Mouse (Mus musculus): ENCODE results near the gene Zscan21. TPM values are rescaled to one million over a fixed set of nuclear protein-coding genes. Genes with fewer than 3 reads are reported as not detected.
"Not testable (repeated sequence)": the region's sequence is repeated elsewhere in the genome, so short reads cannot be mapped to it uniquely, and the experiment has no call there.

Gene Zscan21
- polyA plus RNA-seq (2012; rRNA removed) = 9.2 and 11.2 TPM in 2 replicates

DNA sequence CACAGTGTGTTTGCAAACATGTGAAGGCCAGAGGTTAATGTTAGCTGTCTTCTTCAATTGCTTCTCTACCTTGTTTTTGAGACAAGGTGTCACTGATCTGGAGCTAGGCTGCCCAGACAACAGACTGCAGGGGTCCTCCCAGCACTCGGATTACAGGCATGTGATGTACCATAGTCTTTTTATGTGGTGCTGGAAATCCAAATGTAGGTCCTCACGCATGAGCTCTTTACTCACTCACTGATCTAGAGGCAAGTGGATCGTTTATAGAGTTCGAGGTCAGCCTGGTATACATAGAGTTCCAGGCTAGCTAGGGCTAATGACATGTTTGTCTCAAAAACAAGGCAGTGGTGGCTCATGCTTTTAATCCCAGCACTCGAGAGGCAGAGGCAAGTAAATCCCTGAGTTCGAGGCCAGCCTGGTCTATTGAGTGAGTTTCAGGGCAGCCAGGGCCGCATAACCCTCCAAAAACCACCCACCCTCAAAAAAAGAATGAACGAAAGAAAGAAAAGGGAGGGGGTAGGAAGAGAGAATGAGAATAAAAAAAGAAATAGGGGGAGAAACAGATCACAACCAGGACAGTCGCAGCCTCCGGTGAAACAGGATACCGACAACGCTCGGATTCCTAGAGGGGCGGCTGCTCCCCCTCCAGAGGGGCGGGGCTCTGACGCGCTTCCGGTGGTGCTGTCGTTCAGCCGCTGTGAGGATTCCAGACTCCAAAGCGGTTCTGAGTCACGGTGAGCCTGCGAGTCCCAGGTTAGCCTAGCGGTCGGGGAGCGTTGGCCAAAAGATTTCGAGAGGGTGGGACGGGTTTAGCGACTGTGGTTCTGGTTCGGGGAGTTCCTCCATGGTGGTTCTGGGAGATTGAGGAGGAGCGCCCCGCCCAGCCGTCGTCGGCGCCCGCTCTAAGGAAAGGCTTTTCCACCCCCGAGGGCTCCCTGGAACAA lies at the start of gene Zscan21:
TSS of gene Zscan21 (plus strand) at position 649 of the 944 bp plus-strand sequence.
- DNase-seq (ENCODE audit: low read depth) = peak; percentile 50

DNA sequence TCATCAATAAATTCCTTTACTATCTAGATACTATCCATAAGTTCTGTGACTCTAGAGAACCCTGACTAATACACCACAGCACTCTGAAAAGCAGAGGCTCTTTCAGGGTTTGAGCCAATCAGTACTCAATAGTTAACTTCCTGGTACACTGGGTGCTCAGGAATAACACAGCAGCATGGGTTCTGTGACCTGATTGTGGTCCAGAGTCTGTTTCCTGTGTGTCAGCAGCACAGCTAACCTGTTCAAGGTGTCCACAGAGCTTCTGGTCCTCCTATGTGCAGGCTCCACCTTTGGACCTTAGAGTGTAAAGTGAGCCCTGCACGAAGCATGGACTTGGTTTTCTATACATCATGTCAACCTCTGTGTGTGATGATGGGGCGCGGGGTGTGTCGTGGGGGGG lies 42.9 kb upstream of the Zscan21 start:
- no peak for DNase-seq (ENCODE audit: low read depth)

DNA sequence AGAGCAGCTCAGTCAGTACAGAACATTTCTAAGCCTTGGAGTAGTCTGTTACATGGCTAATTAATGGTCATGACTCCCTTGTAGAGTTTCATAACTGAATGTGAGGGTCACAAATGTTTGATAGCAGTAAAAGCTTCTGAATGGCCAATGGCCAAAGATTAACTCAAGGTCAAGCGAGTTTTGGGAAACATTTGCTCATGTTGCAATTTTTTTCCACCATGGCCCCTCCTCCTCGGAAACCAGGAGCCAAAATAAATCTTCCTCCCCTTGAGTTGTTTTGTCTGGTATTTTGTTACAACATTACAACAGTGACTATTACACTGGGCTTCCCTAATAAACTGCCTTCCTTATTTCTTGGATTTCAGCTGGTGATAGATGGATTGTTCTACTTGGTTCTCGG lies 41.0 kb upstream of the Zscan21 start:
- DNase-seq (ENCODE audit: low read depth) = no peak

DNA sequence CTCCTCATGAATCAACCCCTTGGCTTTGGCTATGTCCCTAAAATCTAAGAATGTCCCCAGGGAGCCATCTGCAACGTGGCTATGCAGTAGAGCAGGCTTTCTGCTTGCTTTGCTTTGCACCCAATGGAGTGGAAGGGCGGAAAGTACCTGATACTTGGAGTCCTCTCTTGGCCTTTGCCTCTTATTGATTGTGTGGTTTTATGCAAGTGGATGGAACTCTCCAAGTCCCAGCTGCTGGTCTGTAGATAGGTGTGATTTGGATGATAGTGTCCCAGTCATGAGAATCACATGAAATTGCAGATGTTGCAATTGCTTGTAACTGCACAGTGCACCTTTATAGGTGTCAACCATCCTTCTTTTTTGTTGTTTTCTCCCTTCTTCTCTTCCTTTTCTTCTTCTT lies 40.6 kb upstream of the Zscan21 start:
- DNase-seq (ENCODE audit: low read depth) = no peak

DNA sequence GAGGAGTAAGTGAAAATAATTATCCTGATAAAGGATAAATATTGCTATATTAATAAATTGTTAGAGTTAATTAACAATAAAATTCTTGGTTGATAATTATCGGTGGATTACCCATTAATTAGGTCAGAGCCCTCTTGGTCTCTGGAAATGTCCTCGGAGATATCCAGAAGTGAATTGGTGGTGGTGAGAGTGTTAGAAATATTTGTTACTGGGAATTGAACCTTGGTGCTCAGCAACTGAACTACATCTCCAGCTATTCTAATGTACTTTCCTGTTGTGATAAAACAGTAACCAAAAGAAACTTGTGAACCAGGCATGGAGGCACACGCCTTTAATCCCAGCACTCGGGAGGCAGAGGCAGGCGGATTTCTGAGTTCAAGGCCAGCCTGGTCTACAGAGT lies 36.2 kb upstream of the Zscan21 start:
- no peak for DNase-seq (ENCODE audit: low read depth)

DNA sequence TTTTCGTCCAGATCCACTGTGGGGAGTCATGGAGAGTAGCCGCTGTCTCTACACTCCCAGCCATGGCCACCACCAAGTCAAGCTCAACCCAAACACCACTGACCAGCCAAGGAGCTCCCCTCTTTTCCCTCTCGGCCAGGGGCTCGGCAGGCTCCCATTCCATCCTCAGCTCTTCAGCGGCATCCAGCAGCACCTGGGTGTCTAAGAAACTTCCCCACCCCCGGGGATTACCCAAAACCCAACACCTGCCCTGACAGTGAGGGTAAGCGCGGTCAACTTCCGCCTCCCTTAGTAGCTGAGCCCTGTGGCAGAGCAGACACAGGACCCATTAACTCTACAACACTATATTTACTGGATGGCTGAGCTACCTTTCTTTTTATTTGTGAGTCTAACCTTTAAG lies 35.3 kb upstream of the Zscan21 start:
- DNase-seq (ENCODE audit: low read depth) = no peak

DNA sequence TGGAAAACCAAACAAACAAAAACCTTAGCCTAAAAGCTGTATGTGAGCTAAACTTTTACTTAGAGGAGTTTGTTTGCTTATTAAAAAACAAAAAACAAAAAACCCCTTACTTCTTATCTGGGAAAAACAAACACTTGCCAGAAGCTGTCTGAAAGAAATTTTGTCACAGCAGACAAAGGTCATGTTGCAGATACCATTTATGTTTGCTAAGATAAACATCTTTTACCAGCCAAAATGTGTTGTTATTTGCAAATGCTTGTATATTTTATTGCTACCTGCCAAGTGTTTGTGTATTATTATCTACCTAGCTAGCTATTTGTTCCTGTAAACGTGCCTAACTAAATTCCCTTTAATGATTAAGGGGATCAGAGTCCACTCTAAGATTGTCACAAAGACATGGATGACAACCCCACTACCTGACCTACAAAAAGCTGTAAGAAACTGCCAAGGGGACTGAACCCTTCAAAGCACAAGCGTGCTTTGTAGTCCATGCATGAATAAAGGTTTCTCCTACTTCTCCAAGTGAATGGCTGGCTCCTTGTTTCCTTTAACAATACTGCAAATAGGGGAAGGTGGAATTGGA lies 33.3 kb upstream of the Zscan21 start:
- no peak for DNase-seq (ENCODE audit: low read depth)

DNA sequence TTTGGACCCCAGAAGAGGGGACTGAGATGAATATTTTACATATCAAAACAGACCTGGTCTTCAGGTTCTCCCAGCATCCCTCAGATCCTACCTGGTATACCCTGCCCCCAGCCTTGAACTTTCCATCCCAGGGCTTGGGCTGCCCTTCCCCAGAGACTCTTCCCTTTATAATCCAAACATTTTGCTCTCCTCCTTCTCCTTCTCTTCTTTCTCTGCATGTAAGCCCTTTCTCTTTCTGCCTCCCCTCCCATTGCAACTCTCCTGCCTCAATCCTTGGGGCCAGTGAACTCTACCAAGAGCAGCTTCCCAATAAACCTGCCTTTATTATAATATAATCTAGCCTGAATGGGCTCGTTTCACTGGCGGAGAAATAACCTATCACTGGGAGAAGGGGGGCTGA lies 32.8 kb upstream of the Zscan21 start:
- DNase-seq (ENCODE audit: low read depth) = no peak

DNA sequence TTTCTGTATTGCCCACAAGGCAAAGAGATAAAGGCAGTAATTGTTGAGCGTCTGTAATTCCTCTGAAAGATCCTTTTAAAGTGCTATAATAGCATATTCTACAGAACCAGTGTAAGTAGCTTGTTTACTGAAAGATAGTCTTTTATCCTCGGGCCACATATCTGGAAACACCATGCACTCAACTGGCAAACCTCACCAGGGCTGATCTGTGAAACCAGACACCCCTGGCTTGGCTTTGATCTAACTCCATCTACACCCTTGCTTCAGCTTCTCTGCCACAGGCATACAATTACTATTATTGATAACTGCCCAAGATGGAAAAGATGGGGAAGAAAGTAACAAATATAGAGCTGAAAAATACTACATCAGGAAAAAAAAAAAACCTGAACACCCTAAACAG lies 32.2 kb upstream of the Zscan21 start:
- DNase-seq (ENCODE audit: low read depth) = no peak

DNA sequence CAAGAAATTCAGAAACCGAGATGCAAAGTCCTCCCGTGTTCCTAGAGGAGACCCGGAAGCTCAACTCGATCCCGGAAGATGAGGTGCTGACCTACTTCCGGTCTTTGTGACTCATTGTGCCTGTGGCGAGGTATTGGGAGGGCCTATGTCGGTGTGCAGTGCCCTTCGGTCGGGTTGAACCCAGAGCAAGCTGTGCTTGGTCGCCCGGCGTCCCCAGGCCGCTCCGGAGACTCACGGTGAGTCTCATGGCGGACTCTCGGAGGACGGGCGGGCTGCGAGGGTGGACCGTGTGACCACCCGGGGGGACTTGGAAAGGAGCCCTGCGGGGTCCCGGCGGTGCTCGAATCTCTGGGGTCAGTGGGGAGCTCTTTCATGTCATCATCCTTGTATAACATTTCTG lies 31.7 kb upstream of the Zscan21 start, which contains the start of gene Zkscan1:
TSS of gene Zkscan1 (plus strand) at position 89 of the 400 bp plus-strand sequence.
- peak; percentile 70 for DNase-seq (ENCODE audit: low read depth)

DNA sequence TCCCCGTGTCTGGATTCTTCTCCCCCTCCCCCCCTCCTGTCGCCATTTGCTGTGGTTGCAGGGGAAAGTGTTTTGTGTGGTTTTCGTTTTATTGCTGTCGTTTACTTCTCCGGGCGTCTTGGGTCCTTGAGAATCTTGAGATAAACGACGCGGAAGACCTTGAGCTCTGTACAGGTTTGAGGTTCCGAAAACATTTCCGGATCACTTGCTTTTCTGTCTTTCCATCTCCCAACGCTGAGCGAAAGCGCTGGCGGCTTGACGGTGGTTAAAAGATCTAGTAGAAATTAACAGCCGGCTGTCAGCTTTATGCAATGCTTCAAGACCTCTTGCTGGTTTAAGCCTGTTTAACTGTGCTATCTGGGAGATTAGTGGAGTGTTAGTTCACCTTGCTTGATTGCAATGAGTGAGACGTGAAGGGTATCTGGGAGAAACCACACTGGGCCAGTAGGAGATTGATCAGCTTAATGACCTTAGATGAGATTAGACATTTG lies 31.2 kb upstream of the Zscan21 start:
- DNase-seq (ENCODE audit: low read depth) = no peak

DNA sequence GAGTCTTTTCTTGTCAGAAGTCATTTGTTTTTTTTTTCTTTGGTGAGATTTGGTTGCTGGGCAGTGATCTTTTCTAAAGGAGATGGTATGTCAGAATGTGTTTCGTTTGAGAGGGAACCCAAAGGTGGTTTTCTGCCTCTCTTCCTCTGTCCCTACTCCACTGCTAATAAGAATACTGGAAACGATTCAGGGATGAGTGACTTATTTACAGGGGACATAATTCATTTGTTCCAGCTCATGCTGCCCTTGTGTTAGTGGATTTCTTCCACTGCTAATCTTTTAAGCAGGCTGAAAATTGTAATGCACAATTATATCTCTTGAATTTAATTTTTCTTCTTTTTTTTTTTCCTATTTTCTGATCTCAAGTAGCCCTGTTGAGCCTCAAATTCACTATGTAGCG lies 29.9 kb upstream of the Zscan21 start:
- no peak for DNase-seq (ENCODE audit: low read depth)

DNA sequence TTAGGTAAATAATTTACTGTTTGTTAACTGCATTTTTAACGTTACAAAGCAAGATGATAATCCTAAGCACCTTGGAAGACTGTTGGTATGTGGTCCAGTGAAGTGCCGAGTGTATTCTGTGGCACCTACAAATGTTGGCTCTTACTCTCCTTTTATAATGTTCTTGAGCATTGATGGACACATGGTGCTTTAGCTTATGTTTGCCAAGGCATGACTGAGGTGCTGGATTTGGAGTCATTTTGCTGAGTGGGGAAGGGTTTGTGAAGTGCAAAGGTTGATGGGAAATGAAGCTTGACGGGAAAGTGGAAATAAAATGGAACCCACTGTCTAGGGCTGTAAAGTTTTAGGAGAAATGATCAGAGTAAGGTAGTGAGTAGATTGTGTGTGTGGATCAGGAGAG lies 28.3 kb upstream of the Zscan21 start:
- DNase-seq (ENCODE audit: low read depth) = no peak

DNA sequence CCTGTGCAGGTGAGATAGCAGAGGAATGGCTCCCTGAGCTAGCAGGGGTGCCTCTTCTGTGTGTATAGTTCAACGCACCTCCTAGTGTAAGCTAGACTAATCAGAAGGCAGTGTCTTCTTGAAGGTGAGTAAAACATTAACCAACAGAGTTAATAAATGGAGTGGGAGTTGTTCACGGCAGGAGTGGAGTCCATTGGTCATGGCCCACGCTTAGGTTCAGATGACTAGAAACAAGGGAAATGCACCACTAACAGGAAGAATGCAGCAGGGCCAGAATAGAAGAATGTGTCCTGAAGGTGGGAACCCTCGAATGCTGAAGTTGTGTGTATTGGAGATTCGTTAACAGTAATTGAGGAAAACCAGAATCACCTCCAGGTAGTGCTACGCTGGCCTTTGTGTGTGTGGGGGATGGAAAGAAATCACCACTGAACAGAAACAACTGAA lies 27.6 kb upstream of the Zscan21 start:
- no peak for DNase-seq (ENCODE audit: low read depth)

DNA sequence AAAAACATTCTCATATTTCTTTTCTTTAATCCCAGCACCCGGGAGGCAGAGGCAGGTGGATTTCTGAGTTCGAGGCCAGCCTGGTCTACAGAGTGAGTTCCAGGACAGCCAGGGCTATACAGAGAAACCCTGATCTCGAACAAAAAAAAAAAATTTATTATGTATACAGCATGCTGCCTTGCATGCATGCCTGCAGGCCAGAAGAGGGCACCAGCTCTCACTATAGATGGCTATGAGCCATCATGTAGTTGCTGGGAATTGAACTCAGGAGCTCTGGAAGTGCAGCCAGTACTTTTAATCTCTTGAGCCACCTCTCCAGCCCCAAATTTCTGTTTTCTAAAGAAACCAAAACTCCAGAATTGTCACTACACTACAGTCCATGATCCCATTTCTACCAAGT lies 26.4 kb upstream of the Zscan21 start:
- DNase-seq (ENCODE audit: low read depth) = no peak

DNA sequence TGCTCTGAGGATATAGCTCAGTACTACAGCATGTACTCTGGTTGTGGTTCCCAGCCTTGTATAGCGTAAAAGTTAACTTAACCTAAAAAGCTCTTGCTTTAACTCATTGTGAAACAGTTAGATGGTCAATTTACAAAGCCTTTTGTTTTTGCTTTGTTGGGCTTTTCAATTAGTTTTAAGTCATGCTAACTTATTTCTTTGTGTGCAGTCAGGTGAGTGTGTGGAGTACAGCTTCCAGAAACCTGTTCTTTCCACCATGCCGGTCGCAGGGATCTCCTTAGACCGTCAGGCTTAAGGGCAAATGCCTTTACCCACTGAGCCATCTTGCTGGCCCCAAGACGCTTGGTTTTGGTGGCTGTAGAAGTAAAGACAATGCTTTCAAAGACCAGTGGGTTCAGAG lies 26.0 kb upstream of the Zscan21 start:
- no peak for DNase-seq (ENCODE audit: low read depth)

DNA sequence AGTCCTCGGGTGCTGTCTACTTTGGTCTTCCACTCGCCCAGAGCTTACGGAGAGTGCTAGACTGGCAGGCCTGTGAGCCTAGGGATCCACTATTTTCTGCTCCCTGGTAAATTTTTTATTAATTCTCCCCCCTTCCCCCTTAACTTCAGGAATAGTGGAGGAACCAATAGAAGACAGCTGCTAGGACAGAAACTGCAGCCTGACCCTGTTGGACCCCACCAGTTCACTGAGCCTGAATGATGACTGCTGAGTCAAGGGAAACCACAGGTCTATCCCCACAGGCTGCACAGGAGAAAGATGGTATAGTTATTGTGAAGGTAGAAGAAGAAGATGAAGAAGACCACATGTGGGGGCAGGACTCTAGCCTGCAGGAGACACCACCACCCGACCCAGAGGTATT lies 23.9 kb upstream of the Zscan21 start:
- no peak for DNase-seq (ENCODE audit: low read depth)

DNA sequence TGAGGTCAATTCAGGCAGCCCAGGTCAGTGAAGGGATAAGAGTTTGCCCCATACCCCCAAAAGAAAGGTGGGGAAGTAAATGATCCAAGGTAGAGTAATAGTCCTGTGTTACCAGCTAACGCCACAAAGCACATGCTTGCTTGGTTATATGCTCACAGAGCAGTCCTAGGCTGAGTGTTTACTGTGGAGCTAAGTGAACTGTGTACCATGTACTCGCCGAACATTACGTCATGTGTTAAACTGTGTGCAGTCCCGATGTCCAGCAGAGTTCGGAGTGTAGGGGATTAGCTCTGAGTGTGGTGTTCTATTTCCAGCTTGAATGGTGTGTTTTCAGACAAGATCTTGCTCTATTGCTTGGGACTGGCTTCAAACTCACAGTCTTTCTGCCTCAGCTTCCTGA lies 22.2 kb upstream of the Zscan21 start:
- DNase-seq (ENCODE audit: low read depth) = no peak

DNA sequence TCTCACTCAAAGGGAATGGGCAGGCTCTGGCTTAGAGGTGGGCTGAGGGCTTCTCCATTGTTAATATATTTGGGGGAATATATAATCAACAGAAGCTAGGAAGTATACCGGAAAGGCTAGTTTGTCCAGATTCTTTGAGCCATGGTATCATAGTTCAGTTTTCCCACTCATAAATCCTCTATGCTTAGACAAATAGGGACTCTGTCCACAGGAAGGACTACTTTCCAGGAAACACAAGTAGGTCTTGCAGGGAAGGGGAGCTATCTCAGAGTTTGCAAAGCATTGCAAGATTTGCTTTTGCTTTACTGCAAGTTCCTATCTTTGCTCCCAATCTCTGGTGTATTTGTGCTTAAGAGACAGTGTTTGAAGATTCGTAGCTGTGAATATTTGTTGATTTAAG lies 11.7 kb upstream of the Zscan21 start:
- no peak for DNase-seq (ENCODE audit: low read depth)

DNA sequence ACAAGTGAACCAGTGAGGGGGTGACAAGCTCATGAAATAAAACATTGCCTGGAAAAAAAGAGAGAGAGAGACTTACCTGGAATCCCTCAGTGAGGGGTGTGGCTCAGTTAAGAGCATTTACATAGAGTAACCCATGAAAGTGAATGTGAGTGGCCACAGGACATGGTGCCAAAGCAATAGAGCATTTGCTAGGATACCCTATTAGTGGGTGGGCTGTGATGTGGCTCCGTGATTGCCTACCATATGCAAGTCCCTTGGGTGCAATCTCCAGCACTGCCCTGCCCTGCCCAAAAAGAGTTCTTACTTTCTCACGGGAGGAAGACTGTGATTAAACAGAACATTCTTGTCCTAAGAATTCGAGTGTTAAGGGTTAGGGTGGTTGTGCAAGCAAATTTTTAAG lies 9.6 kb upstream of the Zscan21 start:
- DNase-seq (ENCODE audit: low read depth) = no peak

DNA sequence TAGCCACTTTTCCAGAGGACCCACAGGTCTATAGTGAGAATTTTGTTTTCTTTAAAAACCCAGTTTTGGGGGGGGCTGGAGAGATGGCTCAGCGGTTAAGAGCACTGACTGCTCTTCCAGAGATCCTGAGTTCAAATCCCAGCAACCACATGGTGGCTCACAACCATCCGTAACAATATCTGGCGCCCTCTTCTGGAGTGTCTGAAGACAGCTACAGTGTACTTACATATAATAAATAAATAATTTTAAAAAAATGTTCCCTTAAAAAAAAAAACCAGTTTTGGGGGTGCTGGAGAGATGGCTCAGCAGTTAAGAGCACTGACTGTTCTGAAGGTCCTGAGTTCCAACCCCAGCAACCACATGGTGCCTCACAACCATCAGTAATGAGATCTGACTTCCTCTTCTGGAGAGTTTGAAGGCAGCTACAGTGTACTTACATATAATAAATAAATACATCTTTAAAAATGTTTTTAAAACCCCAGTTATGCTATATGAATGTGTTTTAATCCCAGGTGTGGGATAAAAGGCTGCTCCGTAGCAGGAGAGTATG lies 6.8 kb upstream of the Zscan21 start:
- not testable (repeated sequence) for DNase-seq (ENCODE audit: low read depth)

DNA sequence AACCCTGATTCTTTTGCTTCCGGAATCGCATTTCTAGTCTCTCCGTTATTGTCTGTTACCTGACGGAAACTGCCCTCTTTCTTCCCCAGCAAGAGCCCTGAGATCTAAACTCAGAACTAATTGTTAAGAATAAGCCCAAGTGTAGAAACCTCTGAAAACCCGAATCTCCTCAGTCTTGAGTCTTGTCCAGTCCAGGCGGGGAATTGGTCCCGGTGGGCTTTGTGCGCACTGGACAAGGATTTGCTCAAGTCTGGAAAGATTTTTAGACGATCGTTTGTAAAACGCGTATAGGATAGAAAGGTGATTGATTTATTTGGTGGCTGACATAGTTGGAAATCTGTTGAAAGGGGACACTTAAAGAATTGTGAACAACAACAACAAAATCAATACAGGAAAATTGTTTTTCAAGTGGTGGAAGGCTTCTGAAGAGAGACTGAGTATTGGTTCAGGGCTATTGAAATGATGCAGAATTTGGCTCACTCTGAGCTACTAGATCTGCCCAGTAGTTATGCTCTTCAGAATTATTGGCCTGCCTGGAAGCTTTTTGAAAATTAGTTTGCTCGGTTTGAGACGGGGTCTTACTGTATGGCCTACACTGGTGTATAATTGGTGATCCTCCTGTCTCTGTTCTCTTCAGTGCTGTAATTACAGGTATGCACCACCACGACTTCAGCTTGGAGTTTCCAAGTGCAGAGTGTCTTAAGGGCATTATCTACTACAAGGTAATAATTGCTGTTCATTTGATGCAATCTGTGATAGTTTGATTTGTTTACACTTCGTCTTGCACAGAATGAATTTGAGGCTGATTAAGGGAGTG lies 704 bp downstream of the Zscan21 start:
- DNase-seq (ENCODE audit: low read depth) = no peak
